Mouse (Mus musculus): ENCODE data around the gene Fchsd2.

Gene Fchsd2

GRCm38 (mm10) chr7:101092618-101093017 lies at the start of gene Fchsd2:
TSS of gene Fchsd2 (plus strand) at chr7:101092863.
- DNase-seq (ENCODE audit: low read depth, low spot score): peak; percentile 94

DNA sequence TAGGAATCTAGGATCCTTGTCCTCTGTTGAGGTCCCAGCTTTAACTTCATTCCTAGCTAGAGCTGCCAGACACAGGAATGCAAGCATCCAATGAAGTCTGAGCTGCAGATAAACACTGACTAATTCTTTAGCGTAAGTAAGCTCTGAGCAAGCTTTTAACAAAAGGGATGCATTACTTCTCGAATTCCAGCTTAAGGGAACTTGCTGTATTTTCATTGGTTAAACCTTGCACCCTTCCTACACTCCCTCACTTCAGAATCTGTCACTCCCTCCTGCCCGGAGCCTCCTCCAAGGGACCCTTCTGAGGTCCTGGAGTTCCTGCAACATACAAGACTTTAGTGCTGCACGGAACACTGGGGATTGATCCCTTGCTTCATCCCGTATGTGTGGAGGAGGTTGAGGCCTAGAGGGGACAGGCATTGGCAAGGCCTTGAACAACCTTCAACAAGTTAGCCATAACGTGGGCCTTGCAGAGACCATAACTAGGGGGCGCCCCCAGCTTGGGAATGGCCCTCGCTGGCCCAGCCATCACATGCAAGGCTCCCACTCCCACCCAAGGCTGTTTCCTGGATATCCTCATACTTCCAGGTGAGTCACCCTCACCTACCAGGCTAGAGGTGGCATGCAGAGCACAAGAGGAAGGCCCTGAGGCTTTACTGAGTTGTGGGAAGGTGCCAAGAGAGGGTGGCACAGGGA lies 48.7 kb upstream of the Fchsd2 start:
- no peak for DNase-seq (ENCODE audit: low read depth, low spot score)

DNA sequence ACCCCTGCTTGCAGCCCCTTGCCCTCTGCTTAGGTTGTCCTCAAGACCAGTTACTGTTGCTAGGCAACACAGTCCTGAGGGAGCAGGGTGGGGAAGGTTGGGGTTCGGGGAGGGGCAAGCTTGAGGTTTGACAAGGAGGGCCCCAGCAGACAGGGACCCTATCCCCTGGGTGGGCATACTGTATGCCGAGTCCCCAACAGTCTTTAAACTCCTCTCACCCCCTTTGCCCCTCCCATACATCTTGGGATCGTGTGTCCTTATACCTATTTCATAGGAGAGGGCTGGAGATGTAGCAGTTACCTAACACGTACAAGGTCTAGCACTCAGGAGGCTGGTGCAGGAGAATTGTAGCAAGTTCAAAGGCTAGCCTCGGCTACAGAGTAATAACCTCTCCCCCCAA lies 44.4 kb upstream of the Fchsd2 start:
- no peak for DNase-seq (ENCODE audit: low read depth, low spot score)

GRCm38 (mm10) chr7:101049326-101050087 lies 43.2 kb upstream of the Fchsd2 start:
- no peak for DNase-seq (ENCODE audit: low read depth, low spot score)

DNA sequence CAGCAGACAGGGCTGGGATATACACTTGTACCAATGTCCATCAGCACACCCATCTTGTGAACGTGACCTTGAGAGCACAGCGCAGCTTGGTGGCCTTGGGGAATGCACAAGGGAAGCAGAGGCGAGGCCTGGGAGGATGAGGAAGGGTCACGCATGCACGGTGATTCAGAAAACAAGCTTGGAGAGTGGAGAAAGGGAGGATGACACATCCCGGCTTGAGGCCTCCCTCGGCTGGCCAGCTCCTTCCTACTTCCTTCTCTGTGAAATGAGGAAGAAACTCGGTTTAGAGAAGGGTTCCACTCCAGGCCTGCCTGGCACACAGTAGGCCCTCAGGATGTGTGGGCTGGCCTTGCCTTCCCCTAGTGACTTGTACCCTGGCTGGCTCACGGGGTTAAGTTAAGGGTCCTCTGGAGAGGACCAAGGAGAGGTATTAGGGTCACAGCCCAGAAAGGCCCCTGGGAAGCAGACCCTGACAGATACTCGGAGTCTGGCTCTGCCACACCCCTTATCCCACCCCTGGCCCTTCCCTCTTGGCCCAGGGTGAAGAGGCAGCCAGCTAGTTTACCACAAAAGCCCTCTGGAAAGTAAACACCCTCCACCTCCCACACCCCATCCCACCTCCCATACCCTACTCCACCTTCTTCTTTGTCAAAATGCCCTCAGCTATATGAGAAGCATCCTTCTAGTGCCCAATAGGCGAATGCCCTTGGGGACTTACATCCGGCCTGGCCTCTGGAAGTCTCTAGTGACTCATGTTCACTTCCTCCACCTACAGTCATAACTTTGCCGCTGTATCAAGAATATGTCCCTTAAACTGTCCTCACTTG lies 41.7 kb upstream of the Fchsd2 start:
- DNase-seq (ENCODE audit: low read depth, low spot score): no peak

DNA sequence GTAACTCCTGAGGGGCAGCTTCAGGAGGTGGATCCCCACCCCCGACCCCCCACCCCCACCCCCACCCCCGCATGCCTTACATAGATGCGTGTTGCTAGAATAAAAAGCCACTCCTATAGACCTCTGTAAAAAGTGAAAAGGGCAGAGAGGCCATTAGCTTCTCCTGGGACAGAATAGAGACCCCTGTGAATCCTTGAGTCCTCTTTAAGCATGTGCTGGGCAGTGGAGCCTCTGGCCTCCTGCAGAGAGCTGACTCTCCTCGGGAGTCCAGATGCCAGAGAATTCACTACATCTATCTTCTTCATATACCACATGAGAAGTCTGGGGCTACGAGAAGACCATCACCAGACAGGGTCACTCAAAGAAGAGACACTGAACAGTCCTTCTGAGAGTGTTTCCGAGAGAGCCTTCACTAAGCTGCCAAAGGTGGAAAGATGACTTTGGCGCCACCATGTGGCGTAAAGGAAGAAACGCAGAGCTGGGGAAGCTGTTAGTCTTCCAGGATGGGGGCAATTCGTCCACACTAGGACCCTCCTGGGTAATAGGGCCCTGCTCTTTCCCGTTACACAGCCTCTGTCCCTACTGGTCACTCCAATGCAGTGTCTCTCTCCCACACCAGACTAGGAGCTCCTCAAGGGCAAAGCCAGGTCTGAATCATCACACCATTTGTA lies 41.0 kb upstream of the Fchsd2 start:
- DNase-seq (ENCODE audit: low read depth, low spot score): peak; percentile 83

DNA sequence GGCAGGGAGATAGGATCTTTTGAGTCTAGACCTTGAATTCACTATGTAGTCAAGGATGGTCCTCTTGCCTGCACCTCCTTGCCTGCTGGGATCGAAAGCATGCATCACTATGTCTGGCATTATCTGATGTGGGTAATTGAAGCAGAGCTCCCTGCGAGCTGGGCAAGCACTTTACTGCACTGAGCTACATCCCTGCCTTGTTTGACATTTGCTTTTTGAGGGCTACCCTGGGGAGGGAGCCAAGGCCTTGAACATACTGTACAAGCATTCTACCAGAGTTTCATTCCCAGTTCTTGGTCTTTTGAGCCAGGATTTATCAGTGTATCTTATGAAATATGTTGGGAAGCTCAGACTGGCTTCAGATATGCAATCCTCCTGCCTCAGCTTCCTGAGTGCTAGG lies 39.5 kb upstream of the Fchsd2 start:
- DNase-seq (ENCODE audit: low read depth, low spot score): no peak

DNA sequence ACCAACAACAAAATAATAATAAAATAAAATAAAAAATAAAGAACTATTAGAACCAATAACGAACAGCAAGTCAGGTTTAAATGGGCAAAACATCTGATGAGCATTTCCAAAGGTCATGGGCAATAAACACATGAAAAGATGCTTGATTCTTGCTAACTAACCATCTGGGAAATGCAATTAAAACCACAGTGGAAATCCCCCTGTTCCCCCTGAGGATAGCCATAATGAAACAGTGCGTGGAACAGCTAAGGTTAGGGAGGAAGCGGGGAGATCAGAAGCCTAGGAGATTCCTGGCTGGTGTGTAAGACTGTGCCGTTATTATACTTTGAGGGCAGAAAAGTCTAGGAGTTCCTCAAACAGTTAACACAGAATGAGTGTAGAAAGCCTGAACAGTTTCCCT lies 35.4 kb upstream of the Fchsd2 start:
- no peak for DNase-seq (ENCODE audit: low read depth, low spot score)

DNA sequence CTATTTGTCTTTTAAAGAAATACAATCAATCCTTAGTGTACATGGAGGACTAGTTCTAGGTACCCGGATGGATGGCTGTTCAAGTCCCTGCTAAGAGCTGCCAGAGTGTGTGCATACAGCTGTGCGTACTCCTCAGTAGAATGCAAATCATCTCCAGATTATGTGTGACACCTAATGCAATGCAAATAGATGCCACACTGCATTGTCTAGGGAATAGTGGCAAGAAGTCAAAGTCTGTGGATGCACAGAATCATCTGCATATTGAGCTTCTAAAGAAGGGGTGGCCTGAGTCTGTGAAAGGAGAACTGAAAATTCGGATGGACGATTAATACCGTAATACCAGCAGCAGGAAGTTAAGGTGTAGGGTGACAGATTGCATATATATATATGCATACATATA lies 33.5 kb upstream of the Fchsd2 start:
- DNase-seq (ENCODE audit: low read depth, low spot score): peak; percentile 63

DNA sequence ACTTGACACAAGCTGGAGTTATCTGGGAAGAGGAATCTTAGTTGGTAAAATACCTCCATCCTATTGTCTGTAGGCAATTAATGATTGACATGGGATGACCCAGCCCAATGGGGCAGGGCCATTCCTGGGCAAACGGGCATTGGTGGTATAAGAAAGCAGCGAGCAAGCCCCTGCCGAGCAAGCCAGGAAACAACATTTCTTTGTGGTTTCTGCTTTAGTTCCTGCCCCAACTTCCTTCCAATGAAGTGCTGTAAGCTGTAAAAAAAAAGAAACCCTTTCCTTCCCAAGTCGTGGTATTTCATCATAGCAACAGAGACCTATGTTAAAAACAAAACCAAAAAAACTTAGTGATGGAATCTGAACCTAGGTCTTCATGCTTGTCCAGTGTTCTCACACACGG lies 32.2 kb upstream of the Fchsd2 start:
- DNase-seq (ENCODE audit: low read depth, low spot score): no peak

- peak; percentile 78 for DNase-seq (ENCODE audit: low read depth, low spot score)
These were observed 31.3 kb upstream of the Fchsd2 start for GRCm38 (mm10) chr7:101061381-101061780.

DNA sequence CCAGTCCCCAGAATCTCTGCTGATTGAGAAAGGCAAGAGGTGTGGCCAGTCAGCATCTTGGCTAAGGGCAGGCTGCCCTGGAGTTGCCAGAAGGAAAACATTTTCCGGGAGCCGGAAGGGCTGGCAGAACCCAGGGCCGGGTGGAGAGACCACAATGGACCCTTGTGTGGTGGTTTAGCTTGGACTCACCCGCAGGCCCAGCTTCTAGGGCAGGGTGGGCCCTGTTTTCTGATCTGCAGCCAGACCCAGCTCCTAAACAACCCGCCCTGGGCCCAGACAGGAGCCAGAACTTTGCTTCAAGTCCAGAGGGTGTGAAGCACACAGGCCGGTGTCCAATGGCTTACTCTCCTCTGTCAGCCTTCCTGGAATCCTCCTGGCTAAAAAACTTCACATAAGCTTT lies 30.4 kb upstream of the Fchsd2 start:
- DNase-seq (ENCODE audit: low read depth, low spot score): no peak

DNA sequence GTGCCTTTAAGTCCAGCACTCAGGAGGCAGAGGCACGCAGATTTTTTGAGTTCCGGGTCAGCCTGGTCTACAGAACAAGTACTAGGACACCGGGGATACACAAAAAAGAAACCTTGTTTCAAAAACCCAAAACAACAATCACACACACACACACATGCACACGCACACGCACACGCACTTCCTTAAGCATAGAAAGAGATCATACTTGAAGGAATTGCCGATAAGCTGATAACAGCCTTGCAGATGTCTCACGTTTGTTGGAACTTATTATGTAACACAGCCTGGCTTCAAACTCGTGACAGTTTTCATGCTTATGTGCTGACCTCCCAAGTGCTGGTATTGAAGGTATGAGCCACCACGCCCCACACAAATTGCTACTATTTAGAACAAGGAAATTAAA lies 29.1 kb upstream of the Fchsd2 start:
- no peak for DNase-seq (ENCODE audit: low read depth, low spot score)

DNA sequence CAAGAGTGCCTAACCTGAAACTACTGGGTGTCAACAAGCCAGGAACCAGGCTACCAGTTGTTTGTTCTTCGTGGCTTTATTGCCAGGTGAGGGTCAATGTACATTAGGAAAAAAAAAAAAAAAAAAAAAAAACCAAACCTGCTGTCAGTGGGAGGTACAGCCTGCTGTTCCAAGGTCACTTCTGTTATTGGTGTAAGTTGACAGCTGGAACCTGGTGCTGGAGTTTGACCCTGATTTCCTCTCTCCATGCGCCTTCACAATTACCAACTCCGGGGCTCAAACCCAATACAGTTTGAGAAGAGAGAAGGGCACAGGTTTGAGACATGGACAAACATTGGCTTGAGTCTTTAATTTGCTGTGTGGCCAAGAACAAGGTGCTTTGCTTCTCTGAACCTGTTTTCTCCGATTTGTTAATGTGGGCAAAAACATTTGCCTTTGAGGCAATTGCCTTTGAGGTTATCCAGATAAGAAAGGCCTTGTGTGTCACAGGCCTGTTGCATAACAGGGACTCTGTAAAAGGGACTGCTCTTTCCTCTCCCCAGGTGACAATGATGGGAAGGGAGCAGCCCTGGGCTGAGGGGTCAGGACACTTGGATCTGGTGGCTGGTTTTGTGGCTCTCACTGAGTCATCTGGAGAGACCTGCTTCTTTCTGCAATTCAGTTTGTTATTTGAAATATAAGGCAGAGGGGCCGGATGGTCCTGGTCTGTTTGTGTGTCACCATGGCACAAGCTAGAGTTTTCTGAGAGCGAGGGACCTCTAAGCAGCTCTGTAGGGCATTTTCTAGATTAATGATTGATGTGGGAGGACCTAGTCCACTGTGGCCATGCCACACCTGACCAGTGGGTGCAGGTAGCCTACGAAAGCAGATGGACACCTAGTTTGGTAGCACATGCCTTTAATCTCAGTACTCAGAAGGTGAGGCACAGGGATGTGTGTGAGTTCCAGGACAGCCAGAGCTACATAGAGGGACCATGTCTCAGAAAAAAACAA lies 27.7 kb upstream of the Fchsd2 start:
- no peak for DNase-seq (ENCODE audit: low read depth, low spot score)

GRCm38 (mm10) chr7:101066009-101066408 lies 26.7 kb upstream of the Fchsd2 start:
- DNase-seq (ENCODE audit: low read depth, low spot score): no peak

- DNase-seq (ENCODE audit: low read depth, low spot score): peak; percentile 43
These were observed 25.9 kb upstream of the Fchsd2 start for GRCm38 (mm10) chr7:101066650-101067346.

DNA sequence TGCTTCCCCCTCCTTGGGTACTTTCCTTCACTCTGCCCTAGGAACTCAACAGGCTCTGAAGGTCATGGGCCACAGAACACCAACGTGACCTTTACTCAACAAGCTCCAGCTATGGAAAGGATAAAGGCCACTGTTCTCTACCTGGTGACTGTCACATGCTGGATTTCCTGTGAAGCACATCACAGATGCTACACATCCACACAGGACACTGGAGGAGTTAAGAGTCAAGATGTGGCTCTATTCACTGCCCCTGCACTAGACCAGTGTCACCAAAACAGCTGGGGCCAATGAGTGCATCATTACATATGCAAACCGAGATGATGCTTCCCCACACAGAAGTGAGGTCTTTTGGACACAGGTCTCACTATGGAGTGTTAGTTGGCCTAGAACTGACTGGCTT lies 25.1 kb upstream of the Fchsd2 start:
- peak; percentile 34 for DNase-seq (ENCODE audit: low read depth, low spot score)

GRCm38 (mm10) chr7:101069271-101069670 lies 23.4 kb upstream of the Fchsd2 start:
- no peak for DNase-seq (ENCODE audit: low read depth, low spot score)

GRCm38 (mm10) chr7:101070406-101070805 lies 22.3 kb upstream of the Fchsd2 start:
- no peak for DNase-seq (ENCODE audit: low read depth, low spot score)

DNA sequence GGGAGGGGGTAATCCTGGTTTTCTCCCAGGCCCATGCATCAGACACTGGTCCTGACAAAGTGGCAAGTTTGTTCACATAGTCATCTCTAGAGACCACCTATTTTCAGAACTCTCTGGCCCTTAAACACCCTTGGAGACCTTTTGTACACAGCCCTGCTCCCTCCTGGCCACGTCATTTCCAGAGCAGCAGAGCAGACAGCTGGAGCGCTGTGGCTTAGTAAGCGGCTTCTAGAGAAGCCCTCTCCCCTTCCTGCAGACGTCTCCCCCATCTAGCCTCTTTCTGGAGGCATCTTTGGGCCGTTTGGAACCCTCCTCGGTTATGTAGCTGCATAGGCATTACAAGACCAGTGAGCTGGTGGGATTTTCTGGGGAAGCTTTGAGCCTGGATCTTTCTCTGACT lies 21.6 kb upstream of the Fchsd2 start:
- no peak for DNase-seq (ENCODE audit: low read depth, low spot score)

Data from A20 (cell line).